Mouse (Mus musculus) bone marrow macrophage, adult 2 months (primary cell): Measurements from ENCODE around the gene Grifin.

Source experiments
- CTCF ChIP-seq: IDR thresholded peaks from 2 replicates; pipeline ENCODE4 v1.5.1; 2012; ENCODE audit warnings: low read depth, mild to moderate bottlenecking, low read length, moderate library complexity
- POLR2A ChIP-seq: IDR thresholded peaks from 2 replicates; pipeline ENCODE4 v1.6.1; 2012; ENCODE audit warnings: mild to moderate bottlenecking, low read depth, low read length, borderline replicate concordance

DNA sequence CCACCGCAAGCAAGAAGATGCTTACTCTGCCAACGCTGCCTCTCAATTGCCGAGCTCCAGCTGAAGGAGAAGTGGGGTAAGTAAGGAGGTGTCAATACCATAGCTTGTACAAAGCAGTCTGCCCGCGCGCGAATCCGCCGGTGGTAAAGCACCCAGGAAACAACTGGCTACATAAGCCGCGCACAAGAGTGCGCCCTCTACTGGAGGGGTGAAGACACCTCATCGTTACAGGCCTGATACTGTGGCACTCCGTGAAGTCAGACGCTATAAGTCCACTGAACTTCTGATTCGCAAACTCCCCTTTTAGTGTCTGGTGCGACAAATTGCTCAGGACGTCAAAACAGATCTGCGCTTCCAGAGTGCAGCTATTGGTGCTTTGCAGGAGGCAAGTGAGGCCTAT lies 18.5 kb downstream of the Grifin start:
- peak; percentile 39; the same call in 1 of the 2 replicates for TF ChIP-seq CTCF
- TF ChIP-seq POLR2A: no peak
